Mouse (Mus musculus) heart, postnatal 0 days (tissue): ENCODE data around the gene Olfr1047.

Experiments used
- CTCF ChIP-seq: IDR thresholded peaks from 2 replicates; pipeline ENCODE4 v1.5.1; 2016; ENCODE audit warnings: antibody characterized with exemption, control low read depth, low read depth
- EP300 ChIP-seq: IDR thresholded peaks from 2 replicates; pipeline ENCODE4 v1.6.1; 2016; ENCODE audit warnings: antibody characterized with exemption, low read depth

DNA sequence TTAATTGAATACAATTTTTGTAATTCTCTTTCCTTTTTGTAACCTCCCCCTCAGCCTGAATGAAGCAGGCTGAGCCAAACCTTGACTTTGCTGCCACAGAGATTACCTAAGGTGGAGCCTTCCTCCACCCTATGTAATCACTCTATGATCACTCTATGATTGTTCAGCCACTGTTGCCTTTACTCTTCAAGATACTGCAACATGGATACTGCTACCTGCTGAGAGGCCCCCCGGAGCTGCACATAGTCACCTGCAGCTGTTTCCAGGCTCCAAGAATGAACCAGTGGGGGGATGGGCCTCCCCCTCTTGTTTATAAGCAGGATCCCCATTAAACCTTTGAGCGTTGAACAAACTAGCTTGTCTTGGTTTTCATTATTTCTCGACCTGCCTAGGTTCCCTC, 51.3 kb downstream of the Olfr1047 start:
- no peak for TF ChIP-seq CTCF
- no peak for TF ChIP-seq EP300
